Mouse (Mus musculus): ENCODE results near the gene Dnaaf1. TPM values are rescaled to one million over a fixed set of nuclear protein-coding genes. Genes with fewer than 3 reads are reported as not detected.

Dnaaf1 gene
- polyA plus RNA-seq (2021; fragmentation: Nextera tagmentation), result 0.32 and 0.41 TPM in 2 replicates
- long read RNA-seq, experiment 1, partial matches to known transcripts, result 0 of 1 reads
- long read RNA-seq, experiment 1, other reads (novel, unspliced or antisense), result 1 of 1 reads
- long read RNA-seq, experiment 2, result 0 reads

GRCm38 (mm10) chr8:119574437-119575365 is at the start of gene Dnaaf1, which contains the start of gene Hsdl1:
Gene Dnaaf1 (plus strand): TSS chr8:119575235.
Gene Hsdl1 (minus strand): TSS chr8:119575183.

DNA sequence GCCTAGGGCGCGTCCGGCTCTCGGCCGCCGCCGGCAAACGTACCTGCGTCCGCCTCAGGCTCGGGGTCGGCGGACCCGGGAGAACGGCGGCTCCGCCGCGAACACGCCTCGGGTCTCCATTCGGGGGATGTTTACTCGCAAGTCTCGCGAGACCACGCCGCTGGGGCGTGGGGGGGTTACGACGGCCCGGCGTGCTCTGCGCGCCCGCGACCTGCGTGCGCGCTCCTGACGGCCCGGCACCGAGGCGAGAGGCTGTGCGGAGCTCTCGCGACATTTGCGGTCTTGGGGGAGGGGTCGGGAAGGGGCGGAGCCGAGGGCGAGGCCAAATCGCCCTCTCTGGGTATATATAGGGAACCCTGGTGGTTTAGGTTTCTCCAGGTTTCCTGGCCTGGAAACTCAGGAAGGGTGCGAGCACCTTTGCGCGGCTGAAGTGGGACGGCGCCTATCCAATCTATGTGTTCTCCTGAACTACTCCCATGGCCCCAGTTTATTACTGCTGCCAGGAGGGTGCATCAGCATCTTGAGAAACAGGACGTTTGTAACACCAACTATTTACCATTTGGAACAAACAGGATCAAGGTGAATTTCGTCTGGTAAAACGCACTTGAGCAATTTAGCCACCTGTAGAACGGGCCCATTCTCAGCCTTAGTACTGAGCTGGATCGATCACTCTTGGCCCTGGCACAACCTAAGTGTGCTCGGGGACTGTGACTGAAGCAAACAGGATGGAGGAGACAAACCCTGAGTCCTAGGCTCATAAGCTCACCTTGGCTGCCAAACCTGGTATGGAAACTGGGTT is 16.2 kb upstream of the Dnaaf1 start, which contains the start of gene Mbtps1:
Mbtps1 (minus strand) TSS at position 133 of the 799 bp plus-strand sequence.

DNA sequence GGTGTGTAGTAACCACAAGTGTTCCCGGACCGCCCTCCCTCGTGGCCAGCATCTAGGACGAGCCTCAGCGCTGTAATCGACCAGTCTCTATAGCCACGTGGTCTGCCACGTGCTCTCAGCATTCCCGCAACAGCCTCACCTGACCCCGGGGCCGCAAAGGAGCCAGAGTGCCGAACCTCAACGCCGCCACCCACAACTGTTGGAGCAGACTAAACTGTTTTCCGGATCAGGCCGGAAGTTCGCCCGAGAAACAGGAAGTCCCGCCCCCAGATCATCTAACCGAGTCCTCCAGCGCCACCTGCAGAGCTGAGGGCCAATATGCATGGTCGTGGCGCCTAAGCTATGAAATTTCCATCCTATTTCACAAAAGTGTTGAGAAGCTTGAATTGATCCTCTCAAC is 30.0 kb downstream of the Dnaaf1 start, which contains the start of gene Taf1c:
Taf1c (minus strand) TSS at position 227 of the 400 bp plus-strand sequence.

GRCm38 (mm10) chr8:119612471-119612870 is 37.4 kb downstream of the Dnaaf1 start, which contains the start of gene Adad2:
Gene Adad2 (plus strand): TSS chr8:119612747.

DNA sequence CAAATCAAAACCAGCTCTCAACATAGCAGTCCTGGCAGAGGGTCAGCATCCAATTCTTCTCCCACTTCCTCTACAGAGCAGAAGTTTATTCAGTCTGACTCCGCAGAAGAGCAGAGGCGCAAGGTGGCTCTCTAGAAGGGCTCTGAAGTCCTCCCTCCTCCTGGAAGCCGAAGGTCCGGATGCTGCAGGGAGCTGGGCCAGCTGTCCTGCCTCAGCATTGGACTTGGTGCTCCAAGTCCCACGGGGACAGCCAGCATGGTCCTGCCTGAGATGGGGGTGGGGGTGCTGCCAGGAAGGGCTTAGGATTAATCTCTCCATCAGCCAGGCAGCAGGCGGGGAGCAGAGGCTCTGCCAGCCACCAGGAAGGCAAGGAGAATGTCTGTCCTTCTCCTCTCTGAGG is 60.3 kb downstream of the Dnaaf1 start, which contains the start of gene Kcng4:
Kcng4 (minus strand) TSS at position 303 of the 400 bp plus-strand sequence.

Other genes starting within 250 kb of the Dnaaf1 start
- 681 and 799 TPM in 2 replicates for gene Hsbp1, start 230.7 kb upstream of the Dnaaf1 start, polyA plus RNA-seq (2021; fragmentation: Nextera tagmentation)
- gene Mlycd, start 180.4 kb upstream of the Dnaaf1 start, polyA plus RNA-seq (2021; fragmentation: Nextera tagmentation), result 5.9 and 34.8 TPM in 2 replicates
- 0.22 and 0.60 TPM in 2 replicates for gene Osgin1, start 141.1 kb upstream of the Dnaaf1 start, polyA plus RNA-seq (2021; fragmentation: Nextera tagmentation)
- gene Necab2, start 128.5 kb upstream of the Dnaaf1 start, polyA plus RNA-seq (2021; fragmentation: Nextera tagmentation), result 29.3 and 70.6 TPM in 2 replicates
- 0.09 TPM in 1 of 2 replicates, not detected in the other for gene Slc38a8, start 73.5 kb upstream of the Dnaaf1 start, polyA plus RNA-seq (2021; fragmentation: Nextera tagmentation)
- gene Mbtps1, start 16.5 kb upstream of the Dnaaf1 start, polyA plus RNA-seq (2021; fragmentation: Nextera tagmentation), result 14.2 and 16.5 TPM in 2 replicates
- gene Hsdl1, start 52 bp upstream of the Dnaaf1 start, polyA plus RNA-seq (2021; fragmentation: Nextera tagmentation), result 32.9 and 40.8 TPM in 2 replicates
- 3.0 and 3.8 TPM in 2 replicates for gene Taf1c, start 30.0 kb downstream of the Dnaaf1 start, polyA plus RNA-seq (2021; fragmentation: Nextera tagmentation)
- not detected in 2 replicates for gene Adad2, start 37.5 kb downstream of the Dnaaf1 start, polyA plus RNA-seq (2021; fragmentation: Nextera tagmentation)
- 4.1 and 4.4 TPM in 2 replicates for gene Kcng4, start 60.4 kb downstream of the Dnaaf1 start, polyA plus RNA-seq (2021; fragmentation: Nextera tagmentation)
- 12.0 and 15.7 TPM in 2 replicates for gene Wfdc1, start 91.1 kb downstream of the Dnaaf1 start, polyA plus RNA-seq (2021; fragmentation: Nextera tagmentation)
- gene Atp2c2, start 124.8 kb downstream of the Dnaaf1 start, polyA plus RNA-seq (2021; fragmentation: Nextera tagmentation), result 0.21 and 0.29 TPM in 2 replicates
- gene Tldc1, start 203.2 kb downstream of the Dnaaf1 start, polyA plus RNA-seq (2021; fragmentation: Nextera tagmentation), result 5.0 and 5.6 TPM in 2 replicates